Mouse (Mus musculus): ENCODE results near the gene Ryr2. TPM values are rescaled to one million over a fixed set of nuclear protein-coding genes. Genes with fewer than 3 reads are reported as not detected.

Ryr2 gene
- total and polyA plus RNA-seq, 3 experiments: 0.11 to 0.13 TPM; not detected in 1

DNA sequence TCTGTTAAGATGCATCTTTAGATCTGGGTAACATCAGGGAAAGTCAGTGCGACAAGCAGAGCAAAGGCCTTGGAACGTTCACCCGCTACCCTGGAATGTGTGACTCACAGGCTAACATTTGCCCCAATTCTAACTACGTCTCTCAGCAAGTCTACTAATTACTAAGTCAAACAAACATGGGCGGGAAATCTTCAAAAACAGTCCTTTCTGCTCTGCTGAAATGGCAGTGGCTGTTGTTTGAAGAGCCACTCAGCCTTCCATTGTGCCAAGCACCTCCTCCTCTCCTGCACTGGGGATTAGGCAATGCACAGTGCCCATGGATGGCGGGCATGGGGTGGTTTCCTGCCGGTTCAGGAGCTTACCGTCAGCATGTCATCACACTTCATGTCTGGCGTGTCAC lies 540.3 kb downstream of the Ryr2 start:
- no peaks in the 10 kb centered on the region for H3K36me3 ChIP-seq (replicated peaks in 1 of 2; ENCODE audit: control insufficient read depth in 1 of 2, insufficient read depth in 1 of 2, low read length in 1 of 2)
- in situ Hi-C loops (cut with MboI; ENCODE audit: low pct_ligation_motif_present, low pct_unique_long_range_greater_than_20kb, low sequenced_read_pairs) (no loop called here), dilution Hi-C loops (cut with MboI; ENCODE audit: extremely low pct_ligation_motif_present, extremely low pct_unique_long_range_greater_than_20kb, low sequenced_read_pairs) (no loop called here)
- no peaks in the 10 kb centered on the region for H3K27me3 ChIP-seq (replicated peaks)
- TF ChIP-seq GABPA (IDR thresholded peaks at IDR 0.05; ENCODE audit: insufficient replicate concordance, low read depth, low read length) (no peak), MAX (IDR thresholded peaks at IDR 0.05; ENCODE audit: low read length) (no peak), POLR2AphosphoS2 (IDR thresholded peaks at IDR 0.05; ENCODE audit: low read depth, low read length) (no peak), JUN (IDR thresholded peaks at IDR 0.05; ENCODE audit: insufficient read depth, low read depth, low read length) (no peak)
- no peak for DNase-seq (ENCODE audit: extremely low read depth)
- H3K9ac ChIP-seq (ENCODE audit: insufficient read depth, low read depth): no peak overlapping the region
- H3K27ac ChIP-seq (ENCODE audit: insufficient read depth, low read depth): no peak overlapping the region
- H3K79me2 ChIP-seq (replicated peaks; ENCODE audit: control insufficient read depth, extremely low read depth, insufficient read depth, poor library complexity, severe bottlenecking): no peaks in the 10 kb centered on the region
- H3K4me2 ChIP-seq (ENCODE audit: insufficient read depth, low read depth, poor library complexity, severe bottlenecking): no peak overlapping the region
- no peaks in the 10 kb centered on the region for H3K4me1 ChIP-seq (ENCODE audit: control insufficient read depth in 1 of 2, insufficient read depth in 2 of 2)
- no peak overlapping the region for H3K4me3 ChIP-seq (replicated peaks in 1 of 3; ENCODE audit: low read depth in 2 of 3, low read length in 2 of 3, poor library complexity in 1 of 3)
- no peaks in the 10 kb centered on the region for H3K9me3 ChIP-seq (replicated peaks; ENCODE audit: low read length)

DNA sequence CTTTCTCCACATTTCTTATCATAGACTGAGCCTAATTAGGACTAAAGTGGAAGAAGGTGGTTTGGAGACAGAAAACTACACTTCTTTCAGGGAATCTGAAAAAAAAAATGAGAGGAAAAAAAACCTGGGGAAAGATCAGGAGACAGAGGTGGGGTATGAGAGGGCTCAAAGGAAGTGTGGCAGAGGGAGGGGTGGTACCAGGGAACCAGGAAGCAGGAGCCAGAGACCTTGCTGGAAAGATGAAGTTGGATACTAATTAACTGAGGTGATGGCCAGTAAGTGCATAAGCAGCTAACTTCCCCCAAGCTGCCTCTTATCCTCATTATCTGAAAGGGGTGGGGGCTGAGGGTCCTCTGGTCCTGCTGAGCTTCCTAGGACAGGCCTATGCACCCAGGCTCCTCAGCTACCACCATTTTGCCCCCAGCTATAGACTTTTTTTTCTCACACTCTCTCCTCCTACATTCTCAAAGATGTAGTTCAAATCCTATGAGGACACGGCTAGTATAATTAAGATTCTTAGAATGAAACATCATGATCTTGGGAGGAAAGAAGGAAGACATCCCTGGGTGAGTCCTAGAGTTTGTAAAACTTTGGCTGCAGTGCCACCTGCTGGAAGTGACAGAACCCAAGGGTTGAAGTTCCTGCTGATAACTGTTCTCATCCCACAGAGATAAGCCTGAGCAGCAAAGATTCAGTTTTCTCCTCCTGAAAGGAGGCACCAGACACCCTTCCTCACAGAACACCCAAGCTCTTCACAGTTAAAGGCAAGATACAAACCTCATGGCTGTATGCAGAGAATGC lies 543.3 kb downstream of the Ryr2 start:
- dilution Hi-C loops (cut with MboI; ENCODE audit: extremely low pct_ligation_motif_present, extremely low pct_unique_long_range_greater_than_20kb, low sequenced_read_pairs): no loop called here
- peak; percentile 58 for DNase-seq (ENCODE audit: extremely low read depth)

DNA sequence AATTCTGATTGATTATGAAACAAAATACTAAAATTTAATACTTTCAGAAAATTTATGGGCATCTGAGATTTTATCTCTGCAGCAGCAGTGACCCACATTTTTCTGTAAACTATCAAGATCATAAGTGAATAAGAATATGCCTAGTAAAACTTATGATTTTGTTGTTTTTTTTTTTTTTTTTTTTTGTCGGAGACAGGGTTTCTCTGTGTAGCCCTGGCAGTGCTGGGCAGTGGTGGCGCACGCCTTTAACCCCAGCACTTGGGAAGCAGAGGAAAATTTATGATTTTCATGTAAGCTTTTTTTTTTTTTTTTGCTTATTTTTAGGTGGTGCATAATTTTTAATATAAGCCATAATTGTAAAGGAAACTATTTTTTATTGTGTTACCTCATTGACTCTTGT lies 557.1 kb downstream of the Ryr2 start:
- TF ChIP-seq ZMIZ1 (IDR thresholded peaks at IDR 0.05; ENCODE audit: low read depth, low read length): no peak
- TF ChIP-seq EP300 (IDR thresholded peaks at IDR 0.05; ENCODE audit: low read length): no peak
- no peak for TF ChIP-seq ELF1 (IDR thresholded peaks at IDR 0.05; ENCODE audit: low read depth, low read length)
- no peak for TF ChIP-seq SMC3 (IDR thresholded peaks at IDR 0.05; ENCODE audit: low read depth, low read length)
- no peak for TF ChIP-seq MAX (IDR thresholded peaks at IDR 0.05; ENCODE audit: low read length)
- TF ChIP-seq PAX5 (IDR thresholded peaks at IDR 0.05; ENCODE audit: low read length): no peak
- TF ChIP-seq USF1 (IDR thresholded peaks at IDR 0.05; ENCODE audit: low read depth, low read length): no peak
- no peak for TF ChIP-seq ETS1 (conservative IDR thresholded peaks at IDR 0.05; ENCODE audit: low read depth, low read length)
- no peak for TF ChIP-seq RAD21 (IDR thresholded peaks at IDR 0.05; ENCODE audit: low read depth, low read length)
- no peak for TF ChIP-seq BHLHE40 (IDR thresholded peaks at IDR 0.05; ENCODE audit: low read depth, low read length)
- TF ChIP-seq UBTF (IDR thresholded peaks at IDR 0.05; ENCODE audit: low read depth, low read length): no peak
- TF ChIP-seq E2F4 (IDR thresholded peaks at IDR 0.05; ENCODE audit: insufficient replicate concordance, low read depth, low read length): no peak
- no peak for TF ChIP-seq RCOR1 (conservative IDR thresholded peaks at IDR 0.05; ENCODE audit: low read depth, low read length)
- no peak for TF ChIP-seq POLR2A (IDR thresholded peaks at IDR 0.05; ENCODE audit: low read depth, low read length)
- no peak for TF ChIP-seq USF2 (conservative IDR thresholded peaks at IDR 0.05; ENCODE audit: low read depth, low read length)
- no peak for TF ChIP-seq NELFE (IDR thresholded peaks at IDR 0.05; ENCODE audit: low read depth, low read length)
- no peak for TF ChIP-seq CHD1 (IDR thresholded peaks at IDR 0.05; ENCODE audit: low read depth, low read length)
- no peak for TF ChIP-seq KAT2A (IDR thresholded peaks at IDR 0.05; ENCODE audit: insufficient replicate concordance, low read length)
- no peaks in the 10 kb centered on the region for H3K79me2 ChIP-seq (replicated peaks; ENCODE audit: control insufficient read depth, extremely low read depth, insufficient read depth, poor library complexity, severe bottlenecking)
- dilution Hi-C loops (cut with MboI; ENCODE audit: extremely low pct_ligation_motif_present, extremely low pct_unique_long_range_greater_than_20kb, low sequenced_read_pairs): no loop called here
- H3K4me1 ChIP-seq (ENCODE audit: control insufficient read depth in 1 of 2, insufficient read depth in 2 of 2): peaks cover 0 to 3% of the 10 kb centered on the region in 2 experiments; a peak in 2 of 4 replicates
- H3K4me3 ChIP-seq (replicated peaks in 1 of 3; ENCODE audit: low read depth in 2 of 3, low read length in 2 of 3, poor library complexity in 1 of 3): no peak overlapping the region
- no peaks in the 10 kb centered on the region for H3K36me3 ChIP-seq (replicated peaks in 1 of 2; ENCODE audit: control insufficient read depth in 1 of 2, insufficient read depth in 1 of 2, low read length in 1 of 2)
- no peak overlapping the region for H3K4me2 ChIP-seq (ENCODE audit: insufficient read depth, low read depth, poor library complexity, severe bottlenecking)
- no peak overlapping the region for H3K9ac ChIP-seq (ENCODE audit: insufficient read depth, low read depth)
- H3K9me3 ChIP-seq (replicated peaks; ENCODE audit: low read length): no peaks in the 10 kb centered on the region
- no peak overlapping the region for H3K27ac ChIP-seq (ENCODE audit: insufficient read depth, low read depth)
- no peaks in the 10 kb centered on the region for H3K27me3 ChIP-seq (replicated peaks)
- no peak for DNase-seq (ENCODE audit: extremely low read depth)
- in situ Hi-C loops (cut with MboI; ENCODE audit: low pct_ligation_motif_present, low pct_unique_long_range_greater_than_20kb, low sequenced_read_pairs): no loop called here

More for the DNA sequence above, 543.3 kb downstream of the Ryr2 start:
- H3K36me3 ChIP-seq (replicated peaks in 1 of 2; ENCODE audit: control insufficient read depth in 1 of 2, insufficient read depth in 1 of 2, low read length in 1 of 2): no peaks in the 10 kb centered on the region
- H3K27ac ChIP-seq (ENCODE audit: insufficient read depth, low read depth): no peak overlapping the region
- H3K27me3 ChIP-seq (replicated peaks): no peaks in the 10 kb centered on the region
- no peak overlapping the region for H3K4me2 ChIP-seq (ENCODE audit: insufficient read depth, low read depth, poor library complexity, severe bottlenecking)
- no peak overlapping the region for H3K4me3 ChIP-seq (replicated peaks in 1 of 3; ENCODE audit: low read depth in 2 of 3, low read length in 2 of 3, poor library complexity in 1 of 3)
- H3K9ac ChIP-seq (ENCODE audit: insufficient read depth, low read depth): no peak overlapping the region
- TF ChIP-seq ZNF384 (IDR thresholded peaks at IDR 0.05; ENCODE audit: low read depth, low read length): no peak
- peak; percentile 59 for TF ChIP-seq RAD21 (IDR thresholded peaks at IDR 0.05; ENCODE audit: low read depth, low read length)
- TF ChIP-seq SMC3 (IDR thresholded peaks at IDR 0.05; ENCODE audit: low read depth, low read length): peak; percentile 27; the same call in 1 of the 2 replicates
- peak; percentile 35 to 58; a peak in 3 of 4 replicates for TF ChIP-seq CTCF (conservative IDR thresholded peaks at IDR 0.05 in 1 of 2, IDR thresholded peaks at IDR 0.05 in 1 of 2; ENCODE audit: low read depth in 2 of 2, low read length in 2 of 2)
- H3K9me3 ChIP-seq (replicated peaks; ENCODE audit: low read length): no peaks in the 10 kb centered on the region
- in situ Hi-C loops (cut with MboI; ENCODE audit: low pct_ligation_motif_present, low pct_unique_long_range_greater_than_20kb, low sequenced_read_pairs): no loop called here
- no peaks in the 10 kb centered on the region for H3K79me2 ChIP-seq (replicated peaks; ENCODE audit: control insufficient read depth, extremely low read depth, insufficient read depth, poor library complexity, severe bottlenecking)
- H3K4me1 ChIP-seq (ENCODE audit: control insufficient read depth in 1 of 2, insufficient read depth in 2 of 2): no peaks in the 10 kb centered on the region

All from CH12.LX (cell line).